Mouse (Mus musculus) kidney, adult 2 months (tissue): Measurements from ENCODE around the gene Krt18.

Experiments
- CTCF ChIP-seq: fragments of 200-500 bp; conservative IDR thresholded peaks from 2 replicates; pipeline ENCODE4 v1.5.1; 2011; ENCODE audit warnings: low read depth, mild to moderate bottlenecking, control low read depth, low read length, moderate library complexity, mixed read lengths; ENCODE audit not compliant: insufficient read depth, insufficient read length
- POLR2A ChIP-seq: fragments of 200-500 bp; IDR thresholded peaks from one replicate; pipeline ENCODE4 v1.6.1; 2011; ENCODE audit warnings: low read depth, low read length, control low read depth

GRCm38 (mm10) chr15:102023888-102024287, 4.1 kb upstream of the Krt18 start:
- TF ChIP-seq CTCF = no peak
- no peak for TF ChIP-seq POLR2A
